ENCODE assay signal across 8 mouse cellular contexts in the genomic region with DNA sequence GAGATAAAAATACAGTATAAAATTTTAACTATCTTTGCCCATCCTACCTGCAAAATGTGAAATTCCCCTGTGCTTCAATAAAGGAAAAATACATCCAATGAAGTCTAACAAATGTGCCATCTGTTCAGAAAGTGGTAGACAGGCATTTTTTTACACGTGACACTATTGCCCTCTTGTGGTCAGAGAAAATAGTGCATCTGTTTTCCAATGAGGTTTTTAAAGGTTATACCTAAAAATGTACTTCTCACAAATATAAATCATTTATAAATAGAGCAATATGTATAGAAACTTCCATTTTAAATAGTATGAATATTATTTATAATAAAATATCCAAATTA.
A peak's percentile ranks its signal among the peaks of the same experiment; 100 is the strongest.
DNase-seq lines count a peak whose midpoint lies in the region; ATAC-seq and TF ChIP-seq lines count a peak whose summit lies in the region.

No protein-coding gene starts in this region.

- peak; percentile 47; the same call in 1 of the 2 replicates for ATAC-seq in hindbrain, embryonic 11.5 days (ENCODE audit: low FRiP score)
- ATAC-seq in hindbrain, embryonic 16.5 days: no peak
- no peak for ATAC-seq in Patski
- ATAC-seq in limb, embryonic 14.5 days (ENCODE audit: low FRiP score, low read depth): no peak

- peak; percentile 55 for TF ChIP-seq CTCF in Patski (IDR thresholded peaks at IDR 0.05)

- POLR2A ChIA-PET in Patski (lab: Charles Lee): no interaction called here

- no peak for TF ChIP-seq POLR2A in limb, embryonic 14.5 days (IDR thresholded peaks at IDR 0.05; ENCODE audit: borderline replicate concordance, extremely low read depth, insufficient read depth, insufficient read length)

- in situ Hi-C loops in Patski (cut with MboI; ENCODE audit: low pct_unique_long_range_greater_than_20kb): no loop called here

- CTCF ChIA-PET in Patski (lab: Charles Lee): interaction anchor here (0.8 to 2.3 kb wide), 3 partner anchors 8 to 27 kb away, joined by 3 to 8 read pairs (median 4); no protein-coding TSS in a partner anchor

- H3K36me3 ChIP-seq in hindbrain, embryonic 11.5 days (ENCODE audit: control insufficient read depth, insufficient read depth, low read length): no peaks in the 10 kb centered on the region
- H3K36me3 ChIP-seq in hindbrain, embryonic 16.5 days (ENCODE audit: control insufficient read depth, insufficient read depth, low read length): no peaks in the 10 kb centered on the region
- no peaks in the 10 kb centered on the region for H3K36me3 ChIP-seq in limb, embryonic 14.5 days (ENCODE audit: control insufficient read depth, insufficient read depth, low read length)

- 0% methylated on average over 1 of the region's 1 CpGs for WGBS in hindbrain, embryonic 11.5 days
- 0% methylated on average over 1 of the region's 1 CpGs for WGBS in hindbrain, embryonic 16.5 days
- 0% methylated on average over 1 of the region's 1 CpGs for WGBS in limb, embryonic 14.5 days

- H3K4me3 ChIP-seq in hindbrain, embryonic 11.5 days (ENCODE audit: low read depth, low read length): no peak overlapping the region
- H3K4me3 ChIP-seq in hindbrain, embryonic 16.5 days (ENCODE audit: low read length): no peak overlapping the region
- H3K4me3 ChIP-seq in limb, embryonic 14.5 days (replicated peaks; ENCODE audit: low read length): no peak overlapping the region

- H3K9me3 ChIP-seq in hindbrain, embryonic 11.5 days (ENCODE audit: control insufficient read depth, low read length): no peaks in the 10 kb centered on the region
- no peaks in the 10 kb centered on the region for H3K9me3 ChIP-seq in hindbrain, embryonic 16.5 days (ENCODE audit: control insufficient read depth, low read length)
- H3K9me3 ChIP-seq in limb, embryonic 14.5 days (ENCODE audit: control insufficient read depth, low read length): no peaks in the 10 kb centered on the region

- DNase-seq in hindbrain, embryonic 11.5 days (ENCODE audit: low spot score): peak; percentile 80
- DNase-seq in A20 (ENCODE audit: low read depth, low spot score) (peak; percentile 37), Patski (ENCODE audit: low read depth, low spot score) (no peak)
- DNase-seq in embryo, embryonic 9.5 days (ENCODE audit: extremely low spot score): peak; percentile 58
- peak; percentile 69 for DNase-seq in limb, embryonic 14.5 days (ENCODE audit: low spot score)
- no peak for DNase-seq in testis, postnatal 14 days (ENCODE audit: low spot score)
- DNase-seq in urinary bladder, postnatal 4 days (ENCODE audit: low spot score in 2 of 2): no peak

- H3K9ac ChIP-seq in hindbrain, embryonic 11.5 days (ENCODE audit: low read depth, low read length): no peak overlapping the region
- H3K9ac ChIP-seq in hindbrain, embryonic 16.5 days (ENCODE audit: low read depth, low read length): no peak overlapping the region
- no peak overlapping the region for H3K9ac ChIP-seq in limb, embryonic 14.5 days (ENCODE audit: low read depth, low read length, severe bottlenecking)

- no peak overlapping the region for H3K4me2 ChIP-seq in hindbrain, embryonic 11.5 days (replicated peaks; ENCODE audit: low read depth, low read length)
- no peak overlapping the region for H3K4me2 ChIP-seq in hindbrain, embryonic 16.5 days (ENCODE audit: low read length)
- no peak overlapping the region for H3K4me2 ChIP-seq in limb, embryonic 14.5 days (replicated peaks; ENCODE audit: low read depth, low read length, severe bottlenecking)

- no peaks in the 10 kb centered on the region for H3K4me1 ChIP-seq in hindbrain, embryonic 11.5 days (replicated peaks; ENCODE audit: control insufficient read depth, insufficient read depth, low read length)
- H3K4me1 ChIP-seq in hindbrain, embryonic 16.5 days (ENCODE audit: control insufficient read depth, insufficient read depth, low read depth, low read length): peaks cover 12% of the 10 kb centered on the region
- no peaks in the 10 kb centered on the region for H3K4me1 ChIP-seq in limb, embryonic 14.5 days (ENCODE audit: control insufficient read depth, insufficient read depth, low read length)

- H3K27ac ChIP-seq in hindbrain, embryonic 11.5 days (ENCODE audit: low read depth, low read length): no peak overlapping the region
- H3K27ac ChIP-seq in hindbrain, embryonic 16.5 days (ENCODE audit: low read depth, low read length): no peak overlapping the region
- no peak overlapping the region for H3K27ac ChIP-seq in limb, embryonic 14.5 days (replicated peaks; ENCODE audit: low read depth, low read length)

- no peaks in the 10 kb centered on the region for H3K27me3 ChIP-seq in hindbrain, embryonic 11.5 days (ENCODE audit: control insufficient read depth, insufficient read depth, low read length)
- H3K27me3 ChIP-seq in hindbrain, embryonic 16.5 days (replicated peaks; ENCODE audit: control insufficient read depth, insufficient read depth, low read length): no peaks in the 10 kb centered on the region
- no peaks in the 10 kb centered on the region for H3K27me3 ChIP-seq in Patski
- H3K27me3 ChIP-seq in limb, embryonic 14.5 days (ENCODE audit: control insufficient read depth, insufficient read depth, low read length): no peaks in the 10 kb centered on the region

Comparison
In these comparisons a context has a peak if more than half of its experiments do, and no peak if none do; other contexts are left out.
1. DNase-seq: peak in hindbrain, embryonic 11.5 days (single experiment), A20 (single experiment), embryo, embryonic 9.5 days (single experiment) and limb, embryonic 14.5 days (single experiment); none in Patski (single experiment), testis, postnatal 14 days (single experiment) and urinary bladder, postnatal 4 days (0 of 2).